Mouse (Mus musculus) stomach, embryonic 15.5 days (tissue): ENCODE measurements at regions not wholly inside any gene's neighbourhood (a gene's known extent, or its start where the extent isn't known, plus 50 kb on each side); places are given as distances from the start of the nearest gene placed in this dataset.
A peak's percentile ranks its signal among the peaks of the same experiment; 100 is the strongest.

Source experiments
- ATAC-seq: fragments of 200-750 bp; cut with Nextera tagmentation; 2 replicates; pipeline ENCODE4 v1.8.0; 2017; ENCODE audit warnings: low read depth, moderate number of reproducible peaks, moderate TSS enrichment; ENCODE audit not compliant: insufficient read depth, low FRiP score
- H3K27ac ChIP-seq: fragments of 300-500 bp; sonication (generic); 2 replicates; pipeline ENCODE4 v1.5.1; 2015; ENCODE audit warnings: mild to moderate bottlenecking, inconsistent platforms
- H3K27me3 ChIP-seq: fragments of 300-500 bp; sonication (generic); replicated peaks from 2 replicates; pipeline ENCODE4 v1.6.1; 2015; ENCODE audit warnings: inconsistent platforms
- H3K36me3 ChIP-seq: fragments of 300-500 bp; sonication (generic); 2 replicates; pipeline ENCODE4 v1.6.1; 2015; ENCODE audit warnings: inconsistent platforms
- H3K4me1 ChIP-seq: fragments of 300-500 bp; sonication (generic); 2 replicates; pipeline ENCODE4 v1.6.1; 2015; ENCODE audit warnings: inconsistent platforms
- H3K4me2 ChIP-seq: fragments of 300-500 bp; sonication (generic); 2 replicates; pipeline ENCODE4 v1.6.1; 2015; ENCODE audit warnings: mild to moderate bottlenecking, inconsistent platforms
- H3K4me3 ChIP-seq: fragments of 300-500 bp; sonication (generic); replicated peaks from 2 replicates; pipeline ENCODE4 v1.5.1; 2015; ENCODE audit warnings: inconsistent platforms
- H3K9ac ChIP-seq: fragments of 300-500 bp; sonication (generic); 2 replicates; pipeline ENCODE4 v1.6.1; 2015; ENCODE audit warnings: inconsistent platforms
- H3K9me3 ChIP-seq: fragments of 300-500 bp; sonication (generic); 2 replicates; pipeline ENCODE4 v1.6.1; 2016; ENCODE audit warnings: inconsistent platforms
- WGBS: fragments of 180-500 bp; shearing (Covaris S2); methylation state at CpG from one replicate; pipeline ENCODE4 v1.1.7; 2015; 5-methylcytosine and 5-hydroxymethylcytosine counted together

DNA sequence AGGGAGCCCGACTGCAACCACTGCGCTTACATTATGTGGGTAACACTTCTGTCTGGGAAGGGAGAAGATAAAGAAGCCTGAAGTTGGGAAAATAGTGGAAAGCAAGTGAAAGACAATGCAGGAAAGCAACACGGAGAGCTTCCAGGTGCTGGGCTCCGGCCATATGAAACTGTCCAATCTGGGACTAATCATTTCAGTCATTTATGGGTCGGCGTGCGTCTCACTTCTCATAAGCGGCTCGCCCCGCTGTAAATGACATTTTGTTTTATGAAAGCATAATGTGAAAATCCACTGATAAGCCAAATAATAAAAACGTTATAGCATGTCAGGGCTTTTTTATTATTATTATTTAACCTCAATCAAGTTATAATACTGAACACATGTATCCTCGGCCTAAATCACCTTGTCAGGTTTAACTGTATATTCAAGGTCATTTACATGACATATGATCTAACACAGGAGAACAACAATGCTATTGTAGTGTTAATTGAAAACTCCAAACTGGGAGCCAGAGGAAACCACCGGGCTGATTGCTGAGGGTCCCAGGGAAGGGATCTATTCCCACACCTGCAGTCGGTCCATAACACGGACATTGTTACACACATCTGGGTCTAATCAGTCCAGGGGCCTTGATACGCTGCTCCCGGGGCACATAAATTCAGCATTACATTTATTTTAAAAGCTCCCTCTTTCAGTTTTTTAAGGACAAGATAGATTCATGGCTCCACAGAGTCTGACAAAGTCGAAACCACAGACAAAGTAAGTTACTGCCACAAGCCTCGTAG is 332.4 kb downstream of the Etnk1 start:
- Histone ChIP-seq H3K9ac (no peak overlapping the region), H3K4me1 (no peaks in the 10 kb centered on the region), H3K4me2 (no peak overlapping the region), H3K27me3 (no peaks in the 10 kb centered on the region), H3K4me3 (no peak overlapping the region), H3K27ac (no peak overlapping the region), H3K9me3 (no peaks in the 10 kb centered on the region), H3K36me3 (no peaks in the 10 kb centered on the region)
- 82% methylated on average over 19 of the region's 19 CpGs for WGBS
- ATAC-seq, result no peak

GRCm38 (mm10) chr6:143502803-143503202 is 335.8 kb downstream of the Etnk1 start:
- Histone ChIP-seq H3K9me3 (no peaks in the 10 kb centered on the region), H3K36me3 (no peaks in the 10 kb centered on the region), H3K4me1 (no peaks in the 10 kb centered on the region), H3K9ac (no peak overlapping the region), H3K4me3 (no peak overlapping the region), H3K27ac (no peak overlapping the region), H3K27me3 (no peaks in the 10 kb centered on the region), H3K4me2 (no peak overlapping the region)
- WGBS, result 72% methylated on average over 8 of the region's 8 CpGs
- no peak for ATAC-seq

DNA sequence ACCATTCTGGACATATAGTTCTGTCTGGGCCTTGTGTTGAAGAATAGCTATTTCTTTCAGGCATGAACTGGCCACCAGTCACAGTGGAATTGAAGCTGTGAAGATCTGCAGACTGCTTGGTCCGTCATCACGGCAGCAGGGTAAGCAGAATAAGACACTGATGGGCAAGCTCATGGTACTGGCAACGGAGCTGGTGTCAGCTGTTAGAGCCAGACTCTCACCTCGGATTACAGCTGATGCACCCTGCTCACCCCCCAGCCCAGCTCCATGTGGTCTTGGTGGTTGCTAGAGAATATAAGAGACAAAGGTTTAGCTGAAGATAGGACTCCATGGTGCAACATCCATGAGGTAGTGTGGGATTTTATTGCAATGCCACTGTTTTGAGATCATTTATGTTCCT is 336.9 kb downstream of the Etnk1 start:
- H3K9me3 ChIP-seq, result no peaks in the 10 kb centered on the region
- no peak overlapping the region for H3K4me3 ChIP-seq
- no peaks in the 10 kb centered on the region for H3K36me3 ChIP-seq
- H3K27ac ChIP-seq, result no peak overlapping the region
- no peaks in the 10 kb centered on the region for H3K4me1 ChIP-seq
- H3K27me3 ChIP-seq, result no peaks in the 10 kb centered on the region
- no peak overlapping the region for H3K4me2 ChIP-seq
- H3K9ac ChIP-seq, result no peak overlapping the region
- ATAC-seq, result no peak
- 85% methylated on average over 4 of the region's 4 CpGs for WGBS

- ATAC-seq, result no peak
- Histone ChIP-seq H3K9ac (no peak overlapping the region), H3K27ac (no peak overlapping the region), H3K4me1 (no peaks in the 10 kb centered on the region), H3K27me3 (no peaks in the 10 kb centered on the region), H3K36me3 (no peaks in the 10 kb centered on the region), H3K4me2 (no peak overlapping the region), H3K9me3 (no peaks in the 10 kb centered on the region), H3K4me3 (no peak overlapping the region)
- WGBS, result 84% methylated on average over 5 of the region's 5 CpGs
Observed at GRCm38 (mm10) chr6:143513459-143513858, 346.4 kb downstream of the Etnk1 start.

DNA sequence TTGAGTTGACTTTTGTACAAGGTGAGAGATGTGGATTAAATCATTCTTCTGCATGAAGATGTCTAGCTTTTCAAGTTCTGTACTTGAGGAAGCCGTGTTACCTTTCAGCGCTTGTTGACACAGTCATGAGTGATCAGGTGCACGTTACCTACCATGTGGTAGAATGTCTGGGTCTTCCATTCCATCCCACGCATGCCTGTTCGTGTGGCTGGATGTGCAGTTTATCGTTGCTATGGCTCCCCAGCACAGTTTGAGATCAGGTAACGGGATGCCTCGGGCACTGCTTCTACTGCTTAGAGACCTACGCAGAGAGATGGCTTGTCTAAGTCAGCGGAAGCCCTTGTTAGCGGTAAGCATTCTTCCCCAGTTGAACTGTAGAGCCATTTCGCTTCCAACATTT is 348.1 kb downstream of the Etnk1 start:
- Histone ChIP-seq H3K4me2 (no peak overlapping the region), H3K4me1 (no peaks in the 10 kb centered on the region), H3K27ac (no peak overlapping the region), H3K4me3 (no peak overlapping the region), H3K9me3 (no peaks in the 10 kb centered on the region), H3K9ac (no peak overlapping the region), H3K36me3 (no peaks in the 10 kb centered on the region), H3K27me3 (no peaks in the 10 kb centered on the region)
- no peak for ATAC-seq
- WGBS, result 87% methylated on average over 12 of the region's 12 CpGs

DNA sequence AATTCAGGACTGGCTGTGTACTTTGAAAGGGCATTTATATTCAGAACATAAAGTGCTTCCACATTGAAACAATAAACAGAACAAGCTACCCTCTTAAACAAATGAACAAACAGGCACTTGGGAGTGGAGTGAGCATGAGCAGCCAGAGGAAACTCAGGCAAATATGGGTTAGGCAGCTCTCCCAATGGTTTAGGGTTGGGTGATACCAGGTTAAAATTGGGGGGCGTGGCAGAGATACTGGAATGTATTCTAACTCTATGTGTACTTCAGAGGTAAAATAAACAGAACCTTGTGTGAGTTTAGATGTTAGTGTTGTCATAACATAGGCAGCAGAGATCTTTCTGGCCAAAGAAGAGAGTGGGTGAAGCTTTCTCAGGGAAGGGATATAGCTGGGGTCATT is 349.7 kb downstream of the Etnk1 start:
- Histone ChIP-seq H3K4me2 (no peak overlapping the region), H3K27me3 (no peaks in the 10 kb centered on the region), H3K27ac (no peak overlapping the region), H3K4me1 (no peaks in the 10 kb centered on the region), H3K9ac (no peak overlapping the region), H3K36me3 (no peaks in the 10 kb centered on the region), H3K9me3 (no peaks in the 10 kb centered on the region), H3K4me3 (no peak overlapping the region)
- ATAC-seq, result no peak
- WGBS, result 86% methylated on average over 1 of the region's 1 CpGs

DNA sequence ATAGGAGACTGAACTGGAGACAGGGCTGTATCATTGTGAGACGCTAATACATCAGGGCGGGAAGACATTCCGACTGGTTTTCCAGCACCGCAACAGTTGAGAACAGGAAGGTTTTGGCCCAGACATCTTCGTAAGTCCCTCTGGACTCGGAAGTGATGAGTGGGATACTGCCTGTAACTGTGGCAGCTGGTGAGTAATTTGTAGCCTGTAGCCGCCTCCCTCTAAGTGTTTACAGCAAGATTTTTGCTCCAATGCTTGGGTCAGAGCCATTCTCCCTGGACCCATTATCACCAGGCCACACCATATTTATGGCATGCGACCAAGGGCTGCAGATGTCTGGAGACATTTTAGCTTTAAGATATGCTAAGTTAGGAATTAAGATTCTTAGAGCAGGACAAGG is 351.5 kb downstream of the Etnk1 start:
- H3K27me3 ChIP-seq, result no peaks in the 10 kb centered on the region
- no peak for ATAC-seq
- H3K27ac ChIP-seq, result no peak overlapping the region
- H3K9ac ChIP-seq, result no peak overlapping the region
- H3K9me3 ChIP-seq, result no peaks in the 10 kb centered on the region
- H3K4me3 ChIP-seq, result no peak overlapping the region
- 80% methylated on average over 8 of the region's 8 CpGs for WGBS
- no peak overlapping the region for H3K4me2 ChIP-seq
- no peaks in the 10 kb centered on the region for H3K36me3 ChIP-seq
- no peaks in the 10 kb centered on the region for H3K4me1 ChIP-seq

- no peaks in the 10 kb centered on the region for H3K36me3 ChIP-seq
- WGBS, result 79% methylated on average over 5 of the region's 5 CpGs
- no peak overlapping the region for H3K4me3 ChIP-seq
- no peaks in the 10 kb centered on the region for H3K9me3 ChIP-seq
- H3K9ac ChIP-seq, result no peak overlapping the region
- no peak overlapping the region for H3K27ac ChIP-seq
- ATAC-seq, result no peak
- no peak overlapping the region for H3K4me2 ChIP-seq
- H3K27me3 ChIP-seq, result no peaks in the 10 kb centered on the region
- no peaks in the 10 kb centered on the region for H3K4me1 ChIP-seq
Observed at GRCm38 (mm10) chr6:143519668-143520067, 352.6 kb downstream of the Etnk1 start.

GRCm38 (mm10) chr6:143525092-143525491 is 358.1 kb downstream of the Etnk1 start:
- Histone ChIP-seq H3K4me3 (no peak overlapping the region), H3K27ac (no peak overlapping the region), H3K9me3 (no peaks in the 10 kb centered on the region), H3K36me3 (no peaks in the 10 kb centered on the region), H3K27me3 (no peaks in the 10 kb centered on the region), H3K9ac (no peak overlapping the region), H3K4me2 (no peak overlapping the region), H3K4me1 (no peaks in the 10 kb centered on the region)
- WGBS, result 72% methylated on average over 4 of the region's 4 CpGs
- no peak for ATAC-seq

GRCm38 (mm10) chr6:143528898-143529297 is 361.9 kb downstream of the Etnk1 start:
- WGBS, result 87% methylated on average over 7 of the region's 7 CpGs
- Histone ChIP-seq H3K4me2 (no peak overlapping the region), H3K27me3 (no peaks in the 10 kb centered on the region), H3K4me1 (peaks cover 9% of the 10 kb centered on the region), H3K9me3 (no peaks in the 10 kb centered on the region), H3K4me3 (no peak overlapping the region), H3K27ac (no peak overlapping the region), H3K9ac (no peak overlapping the region), H3K36me3 (no peaks in the 10 kb centered on the region)
- ATAC-seq, result no peak

- peaks cover 9% of the 10 kb centered on the region for H3K4me1 ChIP-seq
- no peak overlapping the region for H3K4me3 ChIP-seq
- H3K9me3 ChIP-seq, result no peaks in the 10 kb centered on the region
- no peaks in the 10 kb centered on the region for H3K36me3 ChIP-seq
- H3K27me3 ChIP-seq, result no peaks in the 10 kb centered on the region
- 33% methylated on average over 13 of the region's 13 CpGs for WGBS
- H3K9ac ChIP-seq, result no peak overlapping the region
- H3K4me2 ChIP-seq, result peak overlapping the region; percentile 16; the same call in 1 of the 2 replicates
- no peak overlapping the region for H3K27ac ChIP-seq
- ATAC-seq, result no peak; the same call in 1 of the 2 replicates
Observed at GRCm38 (mm10) chr6:143530372-143531224, 363.6 kb downstream of the Etnk1 start.

- Histone ChIP-seq H3K9me3 (no peaks in the 10 kb centered on the region), H3K4me3 (no peak overlapping the region), H3K4me2 (no peak overlapping the region), H3K9ac (no peak overlapping the region), H3K27ac (no peak overlapping the region), H3K27me3 (no peaks in the 10 kb centered on the region), H3K4me1 (peaks cover 9% of the 10 kb centered on the region), H3K36me3 (no peaks in the 10 kb centered on the region)
- no peak for ATAC-seq
- 35% methylated on average over 6 of the region's 6 CpGs for WGBS
Observed at GRCm38 (mm10) chr6:143531477-143531876, 364.5 kb downstream of the Etnk1 start.
